ENCODE assay signal across 27 mouse cellular contexts in the genomic region with DNA sequence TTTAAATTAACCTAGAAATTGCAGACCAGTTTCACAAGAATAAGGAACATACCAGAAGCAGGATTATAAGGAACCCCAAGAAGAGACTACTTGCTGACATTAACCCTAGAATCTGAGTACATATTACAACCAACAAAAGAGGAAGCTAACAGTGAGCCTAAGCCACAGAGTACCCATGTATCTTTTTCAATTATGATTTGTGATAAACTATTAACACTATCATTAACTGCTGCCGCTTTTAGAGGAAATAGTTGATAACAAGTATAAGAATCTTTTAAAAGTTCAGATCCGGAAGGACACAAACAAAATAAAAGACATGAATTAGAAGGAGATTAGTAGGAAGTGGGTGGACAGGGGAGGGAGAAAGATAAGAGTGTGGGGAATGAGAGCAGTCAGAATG. TPM values are rescaled to one million over a fixed set of nuclear protein-coding genes. Genes with fewer than 3 reads are reported as not detected.
"Had no signal": no experiment of that assay in that cellular context is flagged by ENCODE, and none has a peak within 500 bp of the region (broad histone marks: within the 10 kb centered on the region; RNA-seq: fewer than 3 reads in every experiment).

No protein-coding gene starts in this region.

- H3K4me1 ChIP-seq: heart, embryonic 10.5 days; heart, embryonic 12.5 days; hindbrain, embryonic 10.5 days; hindbrain, embryonic 13.5 days; hindbrain, embryonic 15.5 days; kidney, embryonic 15.5 days; limb, embryonic 13.5 days; limb, embryonic 15.5 days; liver, embryonic 12.5 days had no signal

- H3K27ac ChIP-seq: gastrocnemius, adult 2 months; heart, embryonic 10.5 days; hindbrain, embryonic 10.5 days; hindbrain, embryonic 13.5 days; hindbrain, embryonic 15.5 days; hindbrain, postnatal 0 days; kidney, embryonic 15.5 days; kidney, postnatal 0 days; limb, embryonic 13.5 days; limb, embryonic 15.5 days; liver, embryonic 12.5 days; liver, embryonic 14.5 days had no signal

- DNase-seq: gastrocnemius, adult 2 months; gastrocnemius, postnatal 10 days; gastrocnemius, postnatal 25 days; heart, adult 18-20 months; heart, postnatal 10 days; heart, postnatal 4 days; kidney, adult 11 months; kidney, adult 2 months; kidney, adult 9 months; kidney, postnatal 14 days; kidney, postnatal 36 days; layer of hippocampus, adult 9-11 months; left cerebral cortex, postnatal 4 days had no signal

- H3K36me3 ChIP-seq: hindbrain, embryonic 10.5 days; hindbrain, embryonic 13.5 days; hindbrain, embryonic 15.5 days; limb, embryonic 15.5 days; liver, embryonic 12.5 days had no signal

- H3K9me3 ChIP-seq: heart, embryonic 10.5 days; heart, embryonic 12.5 days; hindbrain, embryonic 10.5 days; hindbrain, embryonic 13.5 days; hindbrain, embryonic 15.5 days; kidney, embryonic 15.5 days; limb, embryonic 13.5 days; limb, embryonic 15.5 days; liver, embryonic 12.5 days had no signal

- ATAC-seq: hindbrain, postnatal 0 days; intestine, embryonic 16.5 days; liver, embryonic 12.5 days had no signal

- H3K9ac ChIP-seq: heart, embryonic 12.5 days; hindbrain, embryonic 13.5 days; hindbrain, embryonic 15.5 days; kidney, embryonic 15.5 days; limb, embryonic 13.5 days; limb, embryonic 15.5 days; liver, embryonic 12.5 days; liver, embryonic 14.5 days had no signal

- H3K27me3 ChIP-seq: heart, embryonic 12.5 days; hindbrain, embryonic 13.5 days; hindbrain, embryonic 15.5 days; limb, embryonic 13.5 days; limb, embryonic 15.5 days; liver, embryonic 12.5 days had no signal

- H3K4me3 ChIP-seq: gastrocnemius, adult 2 months; heart, embryonic 10.5 days; heart, embryonic 12.5 days; hindbrain, embryonic 10.5 days; hindbrain, embryonic 13.5 days; hindbrain, embryonic 15.5 days; kidney, embryonic 15.5 days; limb, embryonic 13.5 days; limb, embryonic 15.5 days; liver, embryonic 12.5 days had no signal

RNA-seq across cellular contexts. Expression of a gene that starts 7.1 kb away (rescaled TPM):
- total RNA-seq: granulocyte monocyte progenitor cell, adult 5-6 weeks had no signal
